Mouse (Mus musculus): ENCODE measurements at regions not wholly inside any gene's neighbourhood (a gene's known extent, or its start where the extent isn't known, plus 50 kb on each side); places are given as distances from the start of the nearest gene placed in this dataset.
A peak's percentile ranks its signal among the peaks of the same experiment; 100 is the strongest.

GRCm38 (mm10) chr6:32739162-32739745 is 151.3 kb upstream of the Plxna4 start:
- no peaks in the 10 kb centered on the region for H3K9me3 ChIP-seq
- WGBS: 91% methylated on average over 9 of the region's 9 CpGs
- H3K4me2 ChIP-seq: no peak overlapping the region
- no peaks in the 10 kb centered on the region for H3K36me3 ChIP-seq
- H3K9ac ChIP-seq: no peak overlapping the region
- no peak overlapping the region for H3K27ac ChIP-seq
- no peak for ATAC-seq (ENCODE audit: low FRiP score)
- no peak overlapping the region for H3K4me3 ChIP-seq
- H3K4me1 ChIP-seq (replicated peaks): no peaks in the 10 kb centered on the region
- no peaks in the 10 kb centered on the region for H3K27me3 ChIP-seq

GRCm38 (mm10) chr6:32728706-32729105 is 140.7 kb upstream of the Plxna4 start:
- WGBS: 28% methylated on average over 2 of the region's 2 CpGs
- Histone ChIP-seq H3K27ac (no peak overlapping the region), H3K4me3 (no peak overlapping the region), H3K4me2 (no peak overlapping the region), H3K9ac (no peak overlapping the region), H3K4me1 (replicated peaks) (peaks cover 9% of the 10 kb centered on the region; the same call in 1 of the 2 replicates), H3K36me3 (no peaks in the 10 kb centered on the region), H3K27me3 (no peaks in the 10 kb centered on the region), H3K9me3 (no peaks in the 10 kb centered on the region)
- no peak for ATAC-seq (ENCODE audit: low FRiP score)

- H3K36me3 ChIP-seq: no peaks in the 10 kb centered on the region
- H3K9ac ChIP-seq: no peak overlapping the region
- H3K27me3 ChIP-seq: no peaks in the 10 kb centered on the region
- H3K4me2 ChIP-seq: no peak overlapping the region
- H3K4me1 ChIP-seq (replicated peaks): peaks cover 9% of the 10 kb centered on the region; the same call in 1 of the 2 replicates
- no peak for ATAC-seq (ENCODE audit: low FRiP score)
- no peak overlapping the region for H3K27ac ChIP-seq
- H3K4me3 ChIP-seq: no peak overlapping the region
- no peaks in the 10 kb centered on the region for H3K9me3 ChIP-seq
These were observed 138.6 kb upstream of the Plxna4 start for GRCm38 (mm10) chr6:32726571-32726970.

DNA sequence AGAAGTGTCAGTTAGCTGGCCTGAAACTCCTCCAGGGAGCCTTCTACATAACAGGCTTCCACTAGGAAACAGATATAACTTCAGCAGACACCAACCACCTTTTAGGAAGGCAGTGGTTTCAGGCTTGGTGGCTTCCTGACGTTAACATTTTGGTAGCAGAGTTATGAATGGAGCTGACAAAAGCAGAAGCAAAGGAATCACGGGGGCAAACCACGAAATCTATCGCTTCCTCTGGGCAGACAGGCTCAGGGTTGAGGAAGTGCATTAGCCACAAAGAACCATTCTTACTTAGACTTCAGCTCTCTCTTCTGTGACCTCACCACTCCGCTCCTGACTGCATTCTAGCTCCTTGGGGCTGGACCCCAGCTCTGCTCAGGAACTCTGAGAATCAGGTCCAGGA is 129.9 kb upstream of the Plxna4 start:
- Histone ChIP-seq H3K9ac (no peak overlapping the region), H3K27me3 (no peaks in the 10 kb centered on the region), H3K27ac (no peak overlapping the region), H3K4me1 (replicated peaks) (peaks cover 14% of the 10 kb centered on the region), H3K36me3 (no peaks in the 10 kb centered on the region), H3K4me2 (no peak overlapping the region), H3K9me3 (no peaks in the 10 kb centered on the region), H3K4me3 (no peak overlapping the region)
- no peak for ATAC-seq (ENCODE audit: low FRiP score)
- 83% methylated on average over 5 of the region's 5 CpGs for WGBS

DNA sequence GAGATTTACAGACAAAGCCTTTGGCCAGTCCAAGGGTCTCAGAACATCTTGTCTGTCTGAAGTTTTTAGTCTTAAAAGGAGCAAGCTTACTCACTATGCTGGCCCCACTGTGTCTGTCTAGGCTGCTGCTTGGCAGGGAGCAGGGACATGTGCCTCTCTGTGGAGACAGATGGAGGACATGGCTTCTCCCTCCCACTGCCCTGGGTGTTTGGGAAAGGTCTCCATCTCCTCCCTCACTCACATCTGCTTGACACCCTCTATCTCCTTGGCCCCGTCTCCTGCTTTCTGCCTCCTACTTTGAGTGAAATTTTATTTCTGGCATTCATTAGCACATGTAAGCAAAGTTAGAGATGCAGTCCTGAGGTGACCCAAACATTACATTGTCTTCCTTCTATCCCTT is 127.1 kb upstream of the Plxna4 start:
- Histone ChIP-seq H3K27me3 (no peaks in the 10 kb centered on the region), H3K4me1 (replicated peaks) (peaks cover 15% of the 10 kb centered on the region), H3K9me3 (no peaks in the 10 kb centered on the region), H3K36me3 (no peaks in the 10 kb centered on the region), H3K4me2 (no peak overlapping the region), H3K9ac (no peak overlapping the region), H3K27ac (no peak overlapping the region), H3K4me3 (no peak overlapping the region)
- WGBS: 93% methylated on average over 1 of the region's 1 CpGs
- ATAC-seq (ENCODE audit: low FRiP score): no peak

GRCm38 (mm10) chr6:32710208-32710607 is 122.2 kb upstream of the Plxna4 start:
- H3K9me3 ChIP-seq: no peaks in the 10 kb centered on the region
- H3K4me2 ChIP-seq: no peak overlapping the region
- H3K9ac ChIP-seq: 0 out of 2 replicates have a peak overlapping the region, but pooled peaks have one; percentile 29
- 11% methylated on average over 10 of the region's 10 CpGs for WGBS
- H3K4me1 ChIP-seq (replicated peaks): peaks cover 18% of the 10 kb centered on the region
- no peak for ATAC-seq (ENCODE audit: low FRiP score)
- H3K4me3 ChIP-seq: no peak overlapping the region
- H3K27ac ChIP-seq: no peak overlapping the region
- no peaks in the 10 kb centered on the region for H3K36me3 ChIP-seq
- H3K27me3 ChIP-seq: no peaks in the 10 kb centered on the region

- H3K4me2 ChIP-seq: no peak overlapping the region
- no peaks in the 10 kb centered on the region for H3K36me3 ChIP-seq
- H3K27me3 ChIP-seq: no peaks in the 10 kb centered on the region
- ATAC-seq (ENCODE audit: low FRiP score): no peak
- no peak overlapping the region for H3K4me3 ChIP-seq
- H3K4me1 ChIP-seq (replicated peaks): peaks cover 18% of the 10 kb centered on the region
- WGBS: 85% methylated on average over 8 of the region's 8 CpGs
- no peak overlapping the region for H3K27ac ChIP-seq
- no peak overlapping the region for H3K9ac ChIP-seq
- H3K9me3 ChIP-seq: no peaks in the 10 kb centered on the region
These were observed 121.6 kb upstream of the Plxna4 start for GRCm38 (mm10) chr6:32709566-32709965.

DNA sequence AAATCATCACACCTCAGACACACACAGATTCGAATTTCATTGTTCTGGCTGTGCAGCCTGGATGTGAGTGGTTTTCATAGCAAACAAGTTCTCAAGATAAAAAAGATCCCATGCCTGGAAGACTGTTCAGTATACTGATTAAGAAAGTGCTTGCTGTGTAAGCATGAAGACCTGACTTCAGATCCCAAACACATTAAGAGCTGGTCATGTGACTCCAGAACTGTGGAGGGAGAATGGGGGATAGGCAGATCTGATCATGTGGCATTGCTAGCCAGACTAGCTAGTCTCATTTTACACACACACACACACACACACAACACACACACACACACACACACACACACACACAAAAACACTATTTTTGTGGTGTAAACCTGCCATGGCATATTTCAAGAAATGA is 119.4 kb upstream of the Plxna4 start:
- H3K4me1 ChIP-seq (replicated peaks): peaks cover 3% of the 10 kb centered on the region; the same call in 1 of the 2 replicates
- WGBS: 72% methylated on average over 1 of the region's 1 CpGs
- H3K9me3 ChIP-seq: no peaks in the 10 kb centered on the region
- no peak overlapping the region for H3K4me3 ChIP-seq
- no peak overlapping the region for H3K9ac ChIP-seq
- H3K36me3 ChIP-seq: no peaks in the 10 kb centered on the region
- no peak for ATAC-seq (ENCODE audit: low FRiP score)
- H3K27me3 ChIP-seq: no peaks in the 10 kb centered on the region
- H3K4me2 ChIP-seq: no peak overlapping the region
- no peak overlapping the region for H3K27ac ChIP-seq

- no peak overlapping the region for H3K9ac ChIP-seq
- ATAC-seq (ENCODE audit: low FRiP score): no peak
- no peak overlapping the region for H3K27ac ChIP-seq
- 57% methylated on average over 1 of the region's 1 CpGs for WGBS
- no peaks in the 10 kb centered on the region for H3K27me3 ChIP-seq
- no peaks in the 10 kb centered on the region for H3K9me3 ChIP-seq
- H3K4me1 ChIP-seq (replicated peaks): peaks cover 3% of the 10 kb centered on the region; the same call in 1 of the 2 replicates
- no peaks in the 10 kb centered on the region for H3K36me3 ChIP-seq
- H3K4me3 ChIP-seq: no peak overlapping the region
- H3K4me2 ChIP-seq: no peak overlapping the region
These were observed 118.4 kb upstream of the Plxna4 start for GRCm38 (mm10) chr6:32706376-32706775.

DNA sequence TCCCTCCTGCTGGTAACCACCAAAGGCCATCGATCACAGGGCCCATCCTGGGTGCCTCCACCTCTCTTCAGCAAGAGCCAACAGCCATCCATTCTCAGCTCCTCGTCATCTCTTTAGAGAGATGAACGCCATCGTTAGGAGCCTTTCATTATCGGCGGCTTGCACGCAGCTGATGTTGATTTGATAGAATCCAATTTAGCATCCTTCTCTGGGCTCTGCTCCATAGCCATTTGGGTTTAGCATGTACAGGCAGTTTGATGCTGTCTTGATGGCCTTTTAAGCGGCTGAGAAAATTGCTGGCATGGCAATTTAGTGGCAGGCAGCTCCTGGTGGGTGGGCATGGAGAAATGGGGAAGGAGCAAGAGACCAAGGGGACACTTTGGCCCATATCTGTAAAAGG is 115.5 kb upstream of the Plxna4 start:
- H3K27ac ChIP-seq: peak overlapping the region; percentile 19; the same call in 1 of the 2 replicates
- WGBS: 60% methylated on average over 8 of the region's 8 CpGs
- H3K9me3 ChIP-seq: no peaks in the 10 kb centered on the region
- H3K4me1 ChIP-seq (replicated peaks): no peaks in the 10 kb centered on the region
- peak; percentile 39; the same call in 1 of the 2 replicates for ATAC-seq (ENCODE audit: low FRiP score)
- no peak overlapping the region for H3K9ac ChIP-seq
- no peaks in the 10 kb centered on the region for H3K27me3 ChIP-seq
- no peak overlapping the region for H3K4me3 ChIP-seq
- H3K36me3 ChIP-seq: no peaks in the 10 kb centered on the region
- no peak overlapping the region for H3K4me2 ChIP-seq

DNA sequence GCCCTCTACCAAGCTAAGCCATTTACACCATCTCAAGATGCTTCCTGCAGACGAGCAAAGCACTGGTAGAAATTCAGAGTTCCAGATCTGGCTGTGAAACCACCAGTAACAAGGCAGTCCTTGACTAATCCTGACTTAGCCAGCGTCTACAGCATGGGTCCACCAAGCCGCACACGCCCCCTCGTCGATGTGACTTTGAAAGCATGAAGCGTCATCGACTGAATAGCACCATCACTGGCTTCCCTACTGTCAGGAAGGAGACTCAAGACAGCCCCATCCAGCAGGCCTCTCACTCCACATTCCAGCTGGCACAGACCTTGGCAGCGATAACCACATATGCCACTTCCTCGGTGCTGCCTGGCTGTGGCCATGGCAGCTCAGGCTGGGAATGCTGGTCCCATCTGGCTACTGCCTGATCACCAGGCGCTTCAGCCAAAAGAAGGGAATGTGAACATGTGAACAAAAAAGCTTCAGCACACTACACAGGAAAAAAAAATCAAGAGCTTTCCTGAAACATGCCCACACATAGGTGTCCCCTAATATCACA is 114.3 kb upstream of the Plxna4 start:
- Histone ChIP-seq H3K9me3 (no peaks in the 10 kb centered on the region), H3K9ac (no peak overlapping the region), H3K27ac (peak overlapping the region; percentile 13; the same call in 1 of the 2 replicates), H3K4me1 (replicated peaks) (no peaks in the 10 kb centered on the region), H3K36me3 (no peaks in the 10 kb centered on the region), H3K4me2 (no peak overlapping the region), H3K27me3 (no peaks in the 10 kb centered on the region), H3K4me3 (no peak overlapping the region)
- WGBS: 78% methylated on average over 11 of the region's 11 CpGs
- no peak for ATAC-seq (ENCODE audit: low FRiP score)

GRCm38 (mm10) chr6:32699811-32700210 is 111.8 kb upstream of the Plxna4 start:
- Histone ChIP-seq H3K27ac (no peak overlapping the region), H3K9me3 (no peaks in the 10 kb centered on the region), H3K36me3 (no peaks in the 10 kb centered on the region), H3K4me2 (no peak overlapping the region), H3K9ac (no peak overlapping the region), H3K4me1 (replicated peaks) (no peaks in the 10 kb centered on the region), H3K27me3 (no peaks in the 10 kb centered on the region), H3K4me3 (no peak overlapping the region)
- no peak for ATAC-seq (ENCODE audit: low FRiP score)
- WGBS: 79% methylated on average over 1 of the region's 1 CpGs

- no peak overlapping the region for H3K4me3 ChIP-seq
- no peaks in the 10 kb centered on the region for H3K9me3 ChIP-seq
- H3K36me3 ChIP-seq: no peaks in the 10 kb centered on the region
- H3K27ac ChIP-seq: no peak overlapping the region
- no peak overlapping the region for H3K4me2 ChIP-seq
- H3K27me3 ChIP-seq: no peaks in the 10 kb centered on the region
- no peak for ATAC-seq (ENCODE audit: low FRiP score)
- WGBS: 78% methylated on average over 3 of the region's 3 CpGs
- no peaks in the 10 kb centered on the region for H3K4me1 ChIP-seq (replicated peaks)
- H3K9ac ChIP-seq: no peak overlapping the region
These were observed 109.8 kb upstream of the Plxna4 start for GRCm38 (mm10) chr6:32697771-32698270.
